Mouse (Mus musculus) brain, embryonic 18.5 days (tissue): ENCODE measurements around the gene Atxn1.

ENCODE experiments used
- DNase-seq: peaks from one replicate; pipeline ENCODE4 v3.0.0-alpha.2; 2012; ENCODE audit warnings: low read depth, low spot score

The Atxn1 gene

DNA sequence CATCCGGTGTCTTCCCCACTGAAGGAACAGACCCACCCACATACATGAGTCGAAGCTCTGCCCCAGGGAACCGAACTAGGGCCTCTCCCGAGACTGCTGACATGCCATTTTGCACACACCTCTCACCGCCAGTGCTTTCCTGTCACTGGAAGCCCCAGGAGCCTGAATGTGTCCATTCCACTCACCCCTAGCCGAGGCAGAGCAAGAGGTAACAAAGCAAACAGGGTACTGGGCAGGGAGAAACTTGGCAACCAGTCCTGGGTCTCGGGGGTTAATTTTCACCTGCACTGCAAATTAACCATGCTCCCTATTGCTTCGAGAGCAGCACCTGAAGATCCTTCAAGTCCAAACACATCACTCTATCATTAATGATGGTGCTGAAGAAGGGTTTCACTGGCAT lies 64.0 kb downstream of the Atxn1 start:
- DNase-seq = no peak

DNA sequence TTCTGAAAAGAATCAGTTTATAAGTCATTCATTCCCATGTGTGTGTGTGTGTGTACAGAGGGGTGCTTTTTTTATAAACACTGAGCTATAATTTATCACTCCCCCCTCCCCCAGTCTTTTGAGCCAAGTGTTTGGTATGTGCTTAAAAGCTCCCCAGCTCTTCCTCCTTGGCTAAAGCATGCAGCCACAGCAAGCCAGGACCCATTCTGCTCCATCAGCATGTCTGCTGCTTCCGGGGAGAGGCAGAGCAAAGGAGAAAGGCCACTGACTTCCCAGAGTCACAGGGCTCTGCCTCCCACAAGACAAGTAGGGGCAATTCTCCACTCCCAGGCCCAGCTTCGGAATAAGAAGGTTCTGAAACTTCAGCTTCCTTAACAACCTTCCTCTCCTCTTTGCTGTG lies 67.2 kb downstream of the Atxn1 start:
- DNase-seq = no peak

DNA sequence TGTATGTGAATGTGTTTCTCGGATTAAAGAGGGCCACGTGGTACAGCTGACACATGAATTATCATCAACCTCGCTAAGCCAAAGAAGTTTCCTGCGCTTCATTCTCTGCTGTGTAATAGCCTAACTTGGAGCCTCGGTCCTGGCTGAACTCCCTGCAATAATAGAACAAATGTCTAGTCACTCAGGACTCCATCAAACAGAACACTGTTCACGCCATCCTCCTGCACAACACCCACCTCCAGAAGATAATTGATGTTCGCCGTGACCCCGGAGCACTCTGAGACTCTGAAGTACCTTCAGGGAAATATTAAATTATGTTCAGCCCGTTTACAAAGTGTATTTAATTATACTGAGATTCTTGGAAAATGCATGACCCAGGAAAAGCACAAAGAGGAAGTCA lies 70.0 kb downstream of the Atxn1 start:
- DNase-seq = no peak

DNA sequence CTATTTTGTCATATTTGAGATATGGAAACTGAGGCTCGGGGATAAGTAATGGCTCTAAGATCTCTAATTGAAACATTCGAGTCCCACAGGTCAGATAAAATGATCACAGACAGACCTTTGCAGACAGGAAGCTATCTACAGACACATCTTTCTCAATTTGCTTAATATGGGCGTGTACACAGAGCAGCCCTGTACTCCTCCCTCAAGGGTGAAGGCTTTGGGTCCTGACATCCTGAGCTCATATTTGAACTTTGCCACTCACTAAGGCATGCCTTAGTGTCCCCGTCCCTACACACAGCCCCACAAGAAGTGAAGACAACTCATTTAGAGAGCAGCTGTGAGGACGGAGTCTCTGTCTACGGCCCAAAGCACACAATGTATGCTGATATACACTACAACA lies 70.6 kb downstream of the Atxn1 start:
- no peak for DNase-seq

DNA sequence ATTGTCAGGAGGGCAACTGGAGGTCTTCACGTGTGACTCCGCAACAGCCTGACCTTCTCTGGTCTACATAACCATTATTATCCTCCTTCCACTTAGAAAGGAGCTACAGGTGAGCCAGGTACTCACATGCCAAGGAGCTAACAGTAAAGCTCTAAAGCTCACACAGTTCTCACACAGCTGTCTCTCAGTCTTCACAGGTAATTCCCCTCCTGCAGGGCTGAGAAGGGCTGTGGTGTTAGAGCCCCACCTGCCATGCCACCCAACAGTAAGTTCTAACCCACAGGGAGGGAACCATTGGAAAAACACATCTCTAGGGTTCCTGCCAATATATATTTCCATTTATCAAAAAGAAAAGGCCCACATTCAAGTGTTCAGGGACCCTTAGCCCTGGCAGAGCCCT lies 73.7 kb downstream of the Atxn1 start:
- DNase-seq = no peak

DNA sequence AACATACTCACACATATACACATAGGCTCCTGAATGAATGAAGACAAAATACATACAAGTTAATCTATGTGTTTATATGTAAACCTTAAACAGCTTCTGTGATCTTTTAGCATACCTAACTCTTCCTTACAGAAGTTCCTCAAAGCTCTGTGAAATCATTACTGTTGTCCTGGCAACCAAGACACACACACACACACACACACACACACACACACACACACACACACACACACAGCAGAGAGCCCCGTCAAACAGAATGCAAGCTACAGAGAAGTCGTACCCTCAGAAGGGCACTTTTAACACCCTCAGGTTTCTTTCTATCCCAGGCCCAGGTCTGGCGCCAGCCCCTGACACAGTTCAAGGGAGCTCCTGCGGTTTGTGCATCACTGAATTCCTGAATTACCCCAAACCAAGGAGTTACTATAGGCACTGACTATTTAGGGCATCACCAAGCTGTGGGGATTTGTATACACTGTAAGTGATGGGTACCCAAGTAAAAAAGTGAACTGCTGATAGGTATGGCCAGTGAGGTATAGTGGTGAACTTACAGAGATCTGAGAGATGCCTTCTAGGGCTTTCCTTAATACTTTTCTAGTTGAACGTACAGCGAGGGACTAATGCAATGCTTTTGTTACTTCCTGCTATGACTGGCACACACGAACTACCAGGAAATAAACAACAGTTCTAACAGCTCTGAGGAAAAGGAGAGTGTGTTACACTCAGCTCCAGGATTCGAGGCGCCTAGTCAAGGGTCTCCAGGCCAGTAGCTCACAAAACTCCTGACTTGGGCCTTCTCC lies 75.7 kb downstream of the Atxn1 start:
- no peak for DNase-seq

DNA sequence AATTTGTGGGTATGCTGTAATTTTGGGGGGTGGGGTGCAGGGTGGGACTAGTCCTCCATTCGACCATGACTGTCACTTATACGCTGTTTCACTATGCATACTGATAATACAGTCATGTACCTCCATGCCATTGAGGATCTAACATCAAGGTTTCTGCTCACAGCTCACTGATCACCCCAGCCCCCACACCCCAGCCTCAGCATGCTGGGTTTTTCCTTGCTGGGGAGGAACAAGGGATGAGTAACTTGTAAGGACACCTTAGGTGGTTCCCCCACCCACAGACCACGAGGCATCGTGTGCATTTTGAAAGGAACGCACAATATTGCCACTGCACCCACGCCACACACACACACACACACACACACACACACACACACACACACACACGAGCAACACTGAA lies 79.9 kb downstream of the Atxn1 start:
- DNase-seq = no peak

DNA sequence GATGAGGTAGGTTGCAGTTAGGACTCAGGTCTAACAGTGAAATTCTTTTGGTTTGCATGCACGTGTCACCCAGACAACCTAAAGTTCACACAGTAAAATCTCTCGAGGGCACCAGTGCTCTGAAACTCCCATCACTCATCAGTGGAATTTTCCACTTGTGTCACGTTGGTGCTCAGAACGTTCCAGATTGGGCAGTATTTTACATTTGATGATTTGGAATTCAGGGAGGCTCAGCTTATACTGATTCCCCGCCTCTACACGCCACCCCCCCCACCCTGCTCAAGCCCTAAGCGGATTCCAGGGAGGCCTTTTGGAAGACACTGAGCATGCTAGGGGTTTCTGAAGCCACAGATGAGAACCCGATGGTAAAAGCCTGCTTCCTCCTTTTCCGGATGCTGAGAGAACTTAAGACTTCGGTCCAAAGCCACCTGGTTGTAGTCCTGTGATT lies 81.0 kb downstream of the Atxn1 start:
- no peak for DNase-seq

DNA sequence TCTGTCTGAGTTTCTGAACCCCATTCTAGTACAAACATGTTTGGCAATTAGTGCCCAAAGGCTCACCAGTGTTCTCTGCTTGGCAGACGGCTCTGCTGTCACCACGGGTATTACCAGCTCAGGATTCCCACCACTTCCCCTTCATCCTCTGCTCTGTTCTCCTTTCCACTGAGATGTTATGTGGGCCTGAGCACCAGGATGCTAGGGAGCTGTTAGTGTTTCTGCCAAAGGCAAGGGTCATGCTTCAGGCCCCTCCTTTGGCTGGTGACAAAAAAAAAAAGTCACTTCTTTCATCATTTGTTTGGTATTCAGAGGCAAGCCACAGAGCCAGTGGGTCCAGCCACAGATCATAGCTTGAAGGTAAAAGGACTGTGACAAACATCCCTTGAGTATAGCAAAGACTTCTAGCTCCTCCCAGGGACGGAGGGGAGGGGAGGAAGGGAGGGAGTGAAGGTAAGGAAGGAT lies 81.8 kb downstream of the Atxn1 start:
- no peak for DNase-seq

DNA sequence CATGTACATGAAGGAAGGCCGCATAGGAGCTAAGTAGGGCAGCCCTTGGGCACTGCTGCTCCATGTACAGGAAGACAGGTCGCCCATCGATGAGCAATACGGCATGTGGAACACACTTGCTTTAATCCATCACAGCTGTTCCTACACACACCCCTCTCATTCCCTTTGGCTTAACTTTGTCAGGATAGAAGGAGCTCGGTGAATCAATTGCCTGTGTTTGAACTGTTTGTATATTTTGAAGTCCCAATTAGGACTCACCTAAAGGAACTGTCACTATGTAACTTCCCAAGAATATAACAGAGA lies 84.3 kb downstream of the Atxn1 start:
- DNase-seq = no peak

DNA sequence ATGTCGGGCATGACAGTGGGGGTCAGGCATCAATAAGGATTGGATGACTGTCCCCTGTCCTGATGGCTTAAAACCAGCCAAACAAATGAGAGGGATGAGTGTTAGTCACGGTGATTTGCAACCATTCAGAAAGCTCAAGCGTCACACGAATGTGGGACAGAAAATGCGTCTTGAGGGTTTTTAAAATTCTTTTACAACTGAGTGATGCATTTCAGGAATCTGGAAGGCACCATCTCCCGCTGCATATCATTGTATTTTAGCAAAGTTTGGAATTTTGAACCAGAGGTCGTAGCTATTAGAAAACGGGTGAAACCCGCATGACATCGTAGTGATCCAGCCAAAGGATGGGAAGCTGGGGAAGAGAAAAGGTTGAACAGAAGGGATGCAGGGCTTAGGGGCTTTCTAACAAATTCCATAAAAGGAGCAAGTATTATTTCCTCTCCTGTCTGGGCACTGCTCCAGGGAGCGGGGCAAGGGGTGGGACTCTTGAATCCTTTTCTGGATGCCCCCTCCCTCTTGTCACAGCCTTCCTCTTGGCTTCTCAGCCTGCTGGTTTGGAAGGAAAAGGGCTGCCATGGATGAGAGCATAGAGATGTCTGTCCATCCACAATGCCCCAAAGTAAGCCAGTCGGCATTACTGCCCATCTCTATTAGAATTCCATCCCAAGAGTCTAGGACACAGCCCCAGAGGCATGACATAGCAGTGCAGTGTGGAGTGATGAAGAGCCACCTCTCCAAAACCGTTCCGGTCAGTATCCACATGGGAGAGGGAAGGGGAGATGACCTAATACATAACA lies 84.9 kb downstream of the Atxn1 start:
- no peak for DNase-seq

DNA sequence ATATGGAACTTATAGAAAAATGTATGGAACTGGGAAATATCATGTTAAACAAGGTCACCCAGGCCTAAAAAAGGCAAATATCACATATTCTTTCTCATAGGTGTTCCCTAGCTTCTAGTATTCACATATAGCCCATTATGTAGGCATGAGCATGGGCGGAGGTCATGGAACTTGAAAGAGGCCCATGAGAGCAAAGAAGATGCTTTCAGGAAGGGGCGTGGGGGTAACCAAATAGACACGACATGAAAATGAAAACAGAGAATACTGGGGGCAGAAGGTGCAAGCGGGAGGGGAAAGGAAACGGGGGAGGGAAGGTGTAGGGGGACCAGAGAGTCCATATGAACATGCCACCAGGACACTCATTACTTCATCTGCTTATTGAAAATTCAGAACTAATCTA lies 87.9 kb downstream of the Atxn1 start:
- DNase-seq = no peak

DNA sequence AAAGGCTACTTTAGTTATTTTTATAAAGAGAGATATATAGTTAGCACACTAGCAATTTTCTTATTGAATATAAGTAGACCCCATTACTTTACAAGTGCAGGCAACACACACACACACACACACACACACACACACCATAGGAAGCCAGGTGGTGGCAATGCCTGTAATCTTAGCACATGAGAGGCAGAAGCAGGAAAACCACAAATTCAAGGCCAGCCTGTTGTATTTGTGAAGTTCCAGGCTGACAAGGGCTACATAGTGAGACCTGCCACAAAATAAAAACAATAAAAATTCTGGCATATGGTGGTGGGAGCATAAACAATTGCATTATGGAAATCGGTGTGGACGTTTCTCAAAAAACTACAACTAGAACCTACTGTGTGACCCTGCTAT lies 88.4 kb downstream of the Atxn1 start:
- no peak for DNase-seq

DNA sequence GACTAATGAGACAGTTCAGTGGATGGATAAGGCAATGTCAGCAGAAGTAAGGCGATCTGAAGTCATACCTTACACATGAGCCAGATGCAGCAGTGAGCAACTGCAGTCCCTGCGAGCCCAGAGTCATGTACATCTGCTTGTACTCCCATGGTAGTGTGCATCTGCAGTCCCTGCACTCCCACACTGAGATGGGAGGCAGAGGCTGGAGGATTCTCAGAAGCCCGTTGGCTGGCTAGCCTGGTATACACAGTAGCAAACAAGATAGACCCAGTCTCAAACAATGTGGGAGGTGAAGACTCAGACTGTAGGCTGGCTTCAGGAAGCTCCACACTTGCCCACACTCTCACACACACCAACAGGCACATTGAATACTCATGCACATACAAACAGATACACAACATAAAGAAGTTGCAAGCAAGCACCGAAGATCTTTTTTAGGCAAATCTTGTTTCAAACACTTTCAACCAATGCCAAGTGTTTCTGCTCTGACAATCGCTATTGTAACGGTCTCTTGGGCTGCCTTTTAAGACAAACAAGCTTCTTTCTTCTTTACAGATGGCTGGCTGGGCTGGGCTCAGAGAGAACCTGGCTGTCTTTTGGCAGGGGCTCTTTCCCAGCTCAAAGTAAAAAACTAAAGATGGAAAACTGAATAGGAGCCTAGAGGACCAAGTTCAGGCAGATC lies 89.0 kb downstream of the Atxn1 start:
- DNase-seq = no peak

DNA sequence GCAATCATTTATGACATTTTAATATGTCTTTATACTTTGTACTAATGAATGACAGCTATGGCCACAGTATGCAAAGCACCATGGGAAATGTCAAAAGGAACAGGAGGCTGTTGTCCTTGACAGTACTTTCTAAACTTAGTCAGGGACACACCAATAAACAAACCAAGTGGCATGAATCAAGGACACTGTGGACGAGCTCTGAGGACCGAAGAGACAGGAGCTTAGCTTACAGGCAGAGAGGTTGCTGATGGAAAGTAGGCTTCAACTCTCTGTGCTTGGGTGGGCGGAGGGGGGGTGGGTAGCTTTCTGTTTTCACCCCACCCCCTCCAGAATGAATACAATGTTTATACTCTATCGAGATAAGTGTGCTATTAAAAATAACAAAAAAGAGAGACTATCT lies 90.6 kb downstream of the Atxn1 start:
- DNase-seq = no peak

DNA sequence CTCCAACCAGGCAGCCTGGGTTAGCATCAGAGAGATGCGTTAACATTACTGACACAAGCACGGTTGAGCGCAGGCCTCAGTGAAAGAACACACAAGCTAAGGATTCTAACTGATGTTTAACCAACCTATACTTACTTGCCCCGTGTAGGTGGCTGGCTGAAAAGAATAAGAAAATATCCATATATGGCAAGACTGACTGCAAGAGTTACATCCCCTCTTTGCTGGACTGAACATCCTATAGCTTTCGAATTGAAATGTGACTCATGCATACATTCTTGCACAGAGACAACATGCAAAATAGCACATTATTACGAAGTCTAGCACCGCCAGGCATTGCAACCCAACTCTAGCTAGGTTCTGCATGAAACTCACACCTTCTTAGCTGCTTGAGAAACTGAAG lies 91.8 kb downstream of the Atxn1 start:
- DNase-seq = no peak

DNA sequence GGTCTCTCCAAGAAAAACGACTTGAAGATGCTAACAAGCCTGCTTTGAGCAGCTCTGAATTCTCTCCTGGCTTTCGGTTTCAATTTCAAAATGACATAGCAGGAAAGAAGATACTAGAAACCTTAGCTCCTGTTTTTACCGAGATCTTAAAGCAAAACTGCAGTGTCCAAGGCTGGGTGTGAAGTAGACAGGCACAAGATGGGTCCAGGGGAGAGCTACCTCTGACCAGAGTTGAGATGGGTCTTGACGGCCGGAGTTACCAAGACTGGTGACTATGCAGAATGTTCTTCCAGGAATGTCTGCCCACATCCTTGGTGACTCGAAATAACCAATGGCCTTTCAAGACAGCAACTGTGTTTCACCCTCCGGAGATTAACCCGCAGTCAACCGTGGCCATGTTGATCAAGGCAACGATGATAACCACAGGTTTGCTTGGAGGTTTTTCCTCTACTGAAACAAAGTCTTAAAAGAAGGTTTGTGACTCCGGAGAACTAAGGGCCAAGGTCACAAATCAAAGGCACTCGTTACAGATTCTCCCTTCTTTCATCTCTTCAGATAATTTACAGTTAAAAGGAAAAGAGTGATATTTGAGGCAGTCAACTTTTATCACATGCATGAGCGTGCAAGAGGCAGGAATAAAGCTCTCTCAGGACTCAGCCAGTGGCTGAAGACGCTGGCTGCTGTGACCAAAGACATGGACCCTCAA lies 92.6 kb downstream of the Atxn1 start:
- DNase-seq = no peak

DNA sequence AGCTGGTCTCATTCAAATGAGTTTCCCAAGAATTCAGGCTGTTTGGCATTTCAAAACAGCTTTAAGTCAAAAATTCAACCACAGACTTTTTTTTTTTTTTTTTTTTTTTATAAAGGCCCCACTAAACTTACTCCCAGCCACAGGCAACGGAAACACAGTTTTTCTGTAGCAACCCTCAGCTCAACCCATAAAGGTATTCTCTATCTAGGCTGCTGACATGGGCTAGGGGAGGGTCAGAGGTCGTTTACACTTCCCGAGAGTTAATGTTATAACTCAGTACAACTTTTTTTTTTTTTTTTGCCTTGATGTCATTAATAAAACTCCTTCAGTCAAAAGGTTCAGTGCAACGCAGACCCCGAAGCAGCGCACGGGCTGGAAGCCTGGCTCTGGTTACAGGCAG lies 93.3 kb downstream of the Atxn1 start:
- DNase-seq = no peak

DNA sequence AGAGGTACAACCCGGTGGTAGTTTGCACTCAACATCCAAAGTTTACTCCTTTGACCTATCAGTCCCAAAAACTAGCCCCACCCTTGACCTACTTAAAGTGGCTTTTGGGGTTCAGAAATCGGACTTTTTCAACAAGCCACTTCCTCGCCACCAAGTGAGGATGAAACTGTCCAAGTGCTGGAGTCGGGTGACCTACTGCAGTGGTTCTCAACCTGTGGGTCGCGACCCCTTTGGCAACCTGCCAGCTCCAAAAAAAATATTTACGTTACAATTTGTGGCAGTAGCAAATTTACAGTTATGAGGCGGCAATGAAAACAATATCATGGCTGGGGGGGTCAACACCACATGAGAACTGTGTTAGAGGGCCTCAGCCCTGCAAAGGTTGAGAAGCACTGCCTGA lies 95.9 kb downstream of the Atxn1 start:
- DNase-seq = no peak

DNA sequence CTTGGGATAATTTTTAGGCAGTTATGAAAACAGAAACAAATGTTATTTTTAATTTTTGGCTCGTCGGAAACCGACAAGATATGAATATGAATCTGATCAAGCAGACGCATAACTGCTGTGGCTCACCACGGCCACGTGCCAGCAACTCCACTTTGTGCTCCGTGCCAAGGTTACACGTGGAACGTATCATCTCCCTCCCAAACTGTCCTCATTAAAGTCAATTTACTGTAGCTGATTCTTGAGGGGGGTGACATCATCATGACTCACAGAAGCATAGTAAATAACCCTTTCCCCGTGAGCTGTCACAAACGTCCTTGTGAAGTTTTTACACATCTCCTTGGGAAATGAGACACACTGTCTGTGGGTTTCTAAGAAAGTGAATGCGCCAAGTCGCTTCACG lies 97.5 kb downstream of the Atxn1 start:
- no peak for DNase-seq

DNA sequence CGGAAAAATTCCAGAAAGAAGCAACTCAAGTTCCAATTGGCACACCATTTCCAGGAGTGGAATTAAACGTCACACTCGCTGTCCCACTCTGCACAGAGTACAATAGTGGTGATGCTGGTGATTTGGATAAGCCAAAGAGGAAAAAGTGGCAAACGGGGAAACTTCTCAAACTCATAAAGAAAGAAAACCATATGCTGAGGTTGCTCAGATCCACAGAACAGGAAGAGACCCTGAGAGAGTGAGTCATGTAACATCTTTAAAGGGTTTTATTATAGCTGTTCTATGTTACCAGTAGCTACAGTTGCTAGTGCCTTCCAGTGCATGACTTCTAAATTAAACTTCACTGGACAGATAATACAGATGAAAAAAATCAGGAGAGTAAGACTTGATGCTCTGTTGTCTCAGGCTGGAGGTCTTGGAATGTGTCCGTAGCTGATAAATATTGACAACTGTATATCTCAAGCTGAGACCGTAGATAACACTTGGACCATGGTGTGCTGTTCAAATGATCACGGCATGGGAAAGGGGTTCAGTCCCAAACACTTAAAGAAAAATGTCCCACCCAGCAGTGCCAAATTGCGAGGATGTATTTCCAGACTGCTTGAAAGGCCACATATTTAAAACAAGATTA lies 98.1 kb downstream of the Atxn1 start:
- no peak for DNase-seq

DNA sequence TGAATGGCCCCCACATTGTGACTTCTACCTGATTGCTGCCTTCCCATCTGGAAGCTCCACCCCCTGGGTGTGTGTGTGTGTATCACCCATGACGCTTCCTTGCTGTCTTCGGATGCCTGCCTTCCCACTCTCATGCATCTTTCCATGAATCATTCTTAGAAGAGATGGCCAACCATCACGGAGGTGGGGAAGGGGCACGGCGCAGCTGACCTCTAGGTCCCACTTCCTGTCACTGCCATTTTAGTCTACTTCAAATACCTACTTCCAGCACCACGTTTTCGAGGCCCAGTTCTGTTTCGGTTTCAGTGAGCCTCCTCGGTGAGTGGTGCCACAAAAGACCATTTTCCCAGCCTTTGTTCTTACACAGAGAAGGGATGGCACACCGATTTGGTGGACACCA lies 99.2 kb downstream of the Atxn1 start:
- DNase-seq = no peak
